Mouse (Mus musculus): ENCODE measurements around the gene Nek8.

- no peak for TF ChIP-seq CTCF (IDR thresholded peaks at IDR 0.05; ENCODE audit: borderline replicate concordance, insufficient read depth, low read depth, low read length)
- no peak for TF ChIP-seq POLR2A (IDR thresholded peaks at IDR 0.05; ENCODE audit: borderline replicate concordance, insufficient read depth, low read length)
Measured at GRCm38 (mm10) chr11:78136132-78136531, 40.3 kb downstream of the Nek8 start.

All from cerebellum, adult 2 months (tissue).